In the genomic region with DNA sequence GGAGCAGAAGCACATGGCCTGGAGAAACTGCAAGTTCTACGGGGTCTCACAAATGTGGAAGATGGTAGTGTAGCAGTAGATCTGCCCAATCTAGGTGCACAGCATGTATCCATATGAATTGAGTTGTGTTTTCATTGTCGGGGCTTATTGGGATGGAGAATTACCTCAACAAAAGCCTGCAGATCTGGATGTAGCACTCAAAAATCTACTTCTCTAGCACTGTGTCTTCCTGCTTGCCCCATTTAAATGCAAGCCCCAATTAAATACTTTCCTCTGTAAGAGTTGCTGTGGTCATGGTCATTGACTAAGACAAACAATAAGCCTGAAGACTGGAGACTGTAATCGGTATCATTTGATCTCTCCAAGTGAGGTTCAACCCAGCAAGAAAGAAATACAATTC, we compare ENCODE assay signal across 23 mouse cellular contexts.
"Had no signal": no experiment of that assay in that cellular context is flagged by ENCODE, and none has a peak within 500 bp of the region (broad histone marks: within the 10 kb centered on the region; RNA-seq: fewer than 3 reads in every experiment).

No protein-coding gene starts in this region.

- H3K9ac ChIP-seq: heart, embryonic 13.5 days; heart, embryonic 15.5 days; hindbrain, embryonic 13.5 days; hindbrain, embryonic 15.5 days; limb, embryonic 13.5 days; limb, embryonic 15.5 days; liver, embryonic 12.5 days; liver, embryonic 14.5 days had no signal

- H3K36me3 ChIP-seq: heart, embryonic 13.5 days; heart, embryonic 15.5 days; hindbrain, embryonic 13.5 days; hindbrain, embryonic 15.5 days; limb, embryonic 13.5 days; limb, embryonic 15.5 days; liver, embryonic 12.5 days had no signal

- H3K4me3 ChIP-seq: heart, adult 2 months; heart, embryonic 13.5 days; heart, embryonic 15.5 days; hindbrain, embryonic 13.5 days; hindbrain, embryonic 15.5 days; limb, embryonic 13.5 days; limb, embryonic 15.5 days; liver, embryonic 12.5 days had no signal

- H3K4me1 ChIP-seq: heart, embryonic 13.5 days; heart, embryonic 15.5 days; hindbrain, embryonic 13.5 days; hindbrain, embryonic 15.5 days; limb, embryonic 13.5 days; limb, embryonic 15.5 days; liver, embryonic 12.5 days had no signal

- H3K27me3 ChIP-seq: heart, embryonic 13.5 days; heart, embryonic 15.5 days; hindbrain, embryonic 13.5 days; hindbrain, embryonic 15.5 days; limb, embryonic 13.5 days; limb, embryonic 15.5 days; liver, embryonic 12.5 days had no signal

- DNase-seq: gastrocnemius, postnatal 14 days; gastrocnemius, postnatal 36 days; heart, adult 11 months; heart, adult 2 months; heart, postnatal 14 days; heart, postnatal 36 days; kidney, adult 18-20 months; kidney, adult 8-10 months; kidney, postnatal 14 days; kidney, postnatal 36 days; layer of hippocampus, adult 9-11 months; layer of hippocampus, postnatal 36 days; left cerebral cortex, postnatal 4 days had no signal

- H3K9me3 ChIP-seq: heart, embryonic 13.5 days; heart, embryonic 15.5 days; hindbrain, embryonic 13.5 days; hindbrain, embryonic 15.5 days; limb, embryonic 13.5 days; limb, embryonic 15.5 days; liver, embryonic 12.5 days had no signal

- H3K27ac ChIP-seq: heart, adult 2 months; heart, embryonic 13.5 days; heart, embryonic 15.5 days; hindbrain, embryonic 13.5 days; hindbrain, embryonic 15.5 days; hindbrain, postnatal 0 days; kidney, postnatal 0 days; limb, embryonic 13.5 days; limb, embryonic 15.5 days; liver, embryonic 12.5 days; liver, embryonic 14.5 days had no signal
